Mouse (Mus musculus) kidney, postnatal 4 days (tissue): Measurements from ENCODE around the gene Prkcz.

Source experiments
- DNase-seq, 2 experiments: peaks; one replicate each; pipeline ENCODE4 v3.0.0; 2021; ENCODE audit warnings: mixed read lengths in 2 of 2

Gene Prkcz

DNA sequence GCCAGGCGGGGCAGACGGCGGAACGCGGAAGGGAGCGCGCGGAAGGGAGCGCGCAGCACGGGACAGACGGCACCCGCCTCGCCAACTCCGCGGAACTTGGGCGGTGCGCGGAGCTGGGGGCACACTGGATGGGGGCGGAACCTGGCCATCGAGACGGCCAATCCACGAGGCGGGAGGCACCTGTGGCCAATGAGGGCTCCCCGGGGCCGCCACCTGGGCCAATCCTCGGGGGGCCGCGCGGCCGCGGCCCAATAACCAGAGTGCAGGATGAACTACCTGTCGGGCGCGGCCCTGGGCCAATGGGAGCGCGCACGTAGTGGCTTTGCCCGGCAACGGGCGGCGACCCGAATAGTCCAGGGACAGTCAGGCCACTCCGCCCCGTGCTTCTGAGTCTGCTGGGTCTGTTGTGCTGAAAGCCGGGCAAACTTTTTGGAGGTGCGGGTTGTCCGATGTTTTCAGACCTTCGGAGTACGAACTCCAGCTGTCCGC is at the start of gene Prkcz:
TSS of gene Prkcz (minus strand) at position 59 of the 489 bp plus-strand sequence.
- DNase-seq: peak; percentile 87 to 94

- DNase-seq: peak; percentile 75 to 82
Observed at GRCm38 (mm10) chr4:155409058-155409776, 48.1 kb upstream of the Prkcz start, which contains the start of gene Cfap74. TSS of gene Cfap74 (plus strand) at chr4:155409190.

- DNase-seq: no peak
Observed at GRCm38 (mm10) chr4:155408695-155409057, 47.5 kb upstream of the Prkcz start.

DNA sequence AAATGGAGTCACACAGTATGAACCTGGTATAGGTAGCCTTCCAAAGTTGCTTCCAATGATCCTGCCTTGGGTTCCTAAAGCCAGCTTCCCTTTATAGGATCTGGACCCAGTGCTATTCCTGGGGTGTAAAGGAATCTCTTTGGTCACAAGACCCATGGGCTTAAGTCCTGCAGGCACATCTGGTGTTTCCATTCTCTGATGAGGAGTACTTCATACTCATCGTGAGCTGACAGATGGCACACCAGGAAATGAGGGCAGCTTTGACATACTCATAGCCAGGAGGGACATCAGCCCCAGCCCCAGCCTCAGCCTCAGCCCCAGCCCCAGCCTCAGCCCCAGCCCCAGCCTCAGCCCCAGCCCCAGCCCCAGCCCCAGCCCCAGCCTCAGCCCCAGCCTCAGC is 41.3 kb upstream of the Prkcz start:
- no peak for DNase-seq

- DNase-seq: no peak
Observed at GRCm38 (mm10) chr4:155401121-155401520, 40.0 kb upstream of the Prkcz start.

DNA sequence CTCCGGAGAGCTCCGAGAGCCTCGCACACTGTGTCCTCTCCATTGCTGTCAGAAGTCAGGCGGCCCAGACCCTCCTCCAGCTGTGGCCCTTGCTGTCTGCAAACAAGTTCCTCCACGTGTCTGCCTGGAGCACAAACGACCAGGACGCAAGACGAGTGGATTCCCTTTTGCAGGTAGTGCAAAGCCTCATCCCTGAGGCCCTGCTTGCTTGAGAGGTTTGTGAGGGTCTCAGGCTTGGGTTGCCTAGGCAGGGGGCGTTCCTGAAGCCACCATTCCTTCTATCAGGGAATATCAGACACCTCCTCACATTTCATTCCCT is 37.0 kb upstream of the Prkcz start:
- peak in 1 of 2 experiments; percentile 8 for DNase-seq

GRCm38 (mm10) chr4:155397511-155398221 is 36.5 kb upstream of the Prkcz start, which contains the start of gene Gabrd:
TSS of gene Gabrd (minus strand) at chr4:155398112.
- peak; percentile 89 for DNase-seq

GRCm38 (mm10) chr4:155396751-155397150 is 35.6 kb upstream of the Prkcz start:
- no peak for DNase-seq

DNA sequence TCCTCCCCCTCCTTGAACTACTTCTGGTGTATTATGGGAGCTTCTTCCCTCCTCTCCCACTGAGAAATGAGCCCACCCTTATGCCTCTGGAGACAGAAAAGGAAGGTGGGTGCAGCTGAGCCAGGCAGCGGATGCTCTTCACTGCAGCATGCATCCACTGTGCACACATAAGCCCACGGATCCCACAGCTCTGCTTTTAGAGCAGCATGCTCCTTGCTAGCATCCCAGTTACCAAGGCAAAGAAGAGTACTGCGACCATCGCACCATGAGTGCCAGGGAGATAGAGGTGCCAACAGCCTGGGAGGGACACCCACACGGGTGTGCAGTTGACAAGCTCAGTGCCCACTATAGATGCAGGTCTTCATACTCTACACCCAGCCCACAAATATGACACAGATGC is 34.3 kb upstream of the Prkcz start:
- DNase-seq: no peak

DNA sequence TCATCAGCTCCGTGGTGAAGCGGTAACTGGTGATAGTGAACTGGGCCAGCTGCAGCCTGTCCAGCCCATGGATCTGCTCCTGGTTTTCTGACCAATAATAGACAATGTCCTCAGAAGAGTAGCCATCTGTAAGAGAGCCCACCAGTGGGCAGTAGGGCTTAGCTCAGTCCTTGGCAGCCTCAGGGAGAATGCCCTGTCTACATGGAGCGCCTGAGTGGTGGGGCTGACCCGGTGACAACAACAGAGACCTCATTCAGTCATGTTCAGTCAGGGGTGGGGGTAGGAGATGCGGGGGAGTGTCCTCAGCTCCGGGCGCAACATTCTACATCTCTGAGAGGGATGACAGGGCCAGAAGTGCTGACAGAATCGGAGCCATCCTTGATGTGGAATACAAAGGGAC is 26.0 kb upstream of the Prkcz start:
- no peak for DNase-seq

- no peak for DNase-seq
Observed at GRCm38 (mm10) chr4:155383326-155383725, 22.2 kb upstream of the Prkcz start.

- DNase-seq: no peak
Observed at GRCm38 (mm10) chr4:155382752-155383151, 21.6 kb upstream of the Prkcz start.

- DNase-seq: no peak
Observed at GRCm38 (mm10) chr4:155381974-155382373, 20.8 kb upstream of the Prkcz start.

GRCm38 (mm10) chr4:155371797-155372735 is 10.9 kb upstream of the Prkcz start:
- DNase-seq: no peak

DNA sequence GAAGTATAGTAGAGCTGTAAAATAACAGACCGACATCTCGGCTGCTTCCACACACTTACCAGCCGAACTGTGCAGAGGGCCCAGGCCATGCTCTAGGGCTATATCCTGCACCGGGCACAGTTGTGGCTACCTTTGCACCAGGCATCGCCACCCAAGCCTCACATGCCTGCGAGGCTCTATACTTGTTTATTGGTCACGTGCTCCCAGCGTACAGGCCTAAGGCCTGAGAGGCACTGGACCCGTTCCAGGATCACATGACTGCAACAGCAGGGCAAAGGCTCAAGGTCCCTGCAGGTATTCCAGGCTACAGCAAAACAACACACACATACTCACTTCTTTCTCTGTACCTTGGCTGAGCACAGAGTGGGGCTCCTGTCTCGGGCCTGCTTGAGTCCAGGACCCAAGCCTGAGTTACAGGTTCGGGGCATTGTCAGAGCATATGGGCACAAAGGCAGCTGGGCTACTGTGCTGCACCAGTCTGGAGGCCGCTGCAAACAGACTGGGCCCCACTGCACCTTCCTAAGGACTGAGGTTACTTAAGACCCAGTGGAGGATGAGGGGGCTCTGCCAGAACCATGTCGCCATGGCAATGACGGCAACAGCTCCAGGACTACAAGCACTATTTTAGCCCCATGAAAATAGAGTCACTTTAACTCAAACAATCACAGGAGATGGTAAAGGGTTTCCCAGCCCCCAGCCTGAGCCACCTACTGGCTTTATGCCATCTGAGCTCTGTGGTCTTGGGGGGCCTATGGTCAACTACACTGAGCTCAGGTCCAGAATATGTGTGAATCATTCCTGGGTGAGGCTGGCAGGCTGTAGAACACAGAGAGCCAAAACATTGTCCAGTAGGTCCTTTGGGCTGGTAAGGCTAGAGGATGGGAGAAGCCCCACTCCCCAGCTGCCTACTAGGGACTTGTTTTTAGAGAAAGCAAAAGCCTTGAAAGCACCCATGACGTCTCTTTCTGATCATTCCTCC is 9.9 kb upstream of the Prkcz start:
- DNase-seq: peak; percentile 66 to 79

DNA sequence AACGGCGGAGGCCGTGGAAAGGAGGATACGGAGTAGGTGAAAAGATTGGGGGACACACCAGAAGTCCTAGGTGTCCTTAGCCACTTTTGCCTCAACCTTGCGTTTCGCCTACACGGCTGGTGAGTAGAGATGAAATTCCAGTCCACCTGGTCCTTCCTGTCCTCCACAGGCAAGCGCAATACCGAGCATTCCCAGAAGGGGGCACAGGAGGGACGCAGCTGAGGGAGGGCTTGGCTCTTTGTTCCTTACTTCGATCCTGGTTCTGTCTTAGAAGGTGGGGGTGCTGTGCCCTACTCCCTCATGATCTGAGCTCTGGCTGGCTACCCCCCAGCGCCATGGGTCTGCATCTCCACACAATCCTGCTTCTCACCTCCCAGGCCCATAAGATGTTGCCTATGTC is 7.5 kb upstream of the Prkcz start:
- peak; percentile 90 for DNase-seq

DNA sequence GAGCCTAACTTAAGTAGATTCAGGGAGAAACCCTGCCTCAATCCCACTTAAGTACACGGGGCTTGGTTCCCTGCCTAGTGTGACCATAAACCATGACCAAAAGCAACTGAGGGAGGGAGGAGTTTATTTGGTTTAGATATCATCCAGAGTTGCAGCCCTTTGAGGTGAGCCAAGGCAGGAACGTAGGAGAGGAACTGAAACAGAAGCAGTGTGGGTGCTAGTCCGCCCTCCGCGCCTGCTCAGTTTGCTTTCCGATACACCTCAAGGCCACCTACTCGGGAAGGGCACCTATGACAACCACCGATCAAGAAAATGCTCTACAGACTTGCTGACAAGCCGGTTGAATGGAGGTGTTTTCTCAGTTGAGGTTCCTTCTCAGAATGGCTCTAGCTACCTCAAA is 6.6 kb upstream of the Prkcz start:
- no peak for DNase-seq

GRCm38 (mm10) chr4:155366784-155367183 is 5.6 kb upstream of the Prkcz start:
- no peak for DNase-seq

- no peak for DNase-seq
Observed at GRCm38 (mm10) chr4:155362443-155362842, 1.3 kb upstream of the Prkcz start.

- DNase-seq: peak; percentile 48 to 67
Observed at GRCm38 (mm10) chr4:155360856-155361255, 305 bp downstream of the Prkcz start.

- peak; percentile 37 to 60 for DNase-seq
Observed at GRCm38 (mm10) chr4:155359560-155360464, 1.3 kb downstream of the Prkcz start.
